Mouse (Mus musculus): ENCODE results near the gene Rsbn1. TPM values are rescaled to one million over a fixed set of nuclear protein-coding genes. Genes with fewer than 3 reads are reported as not detected.

The Rsbn1 gene
- total RNA-seq, 2 experiments from 2014 or later = 35.8 to 38.6 TPM

Other genes with a start within 250 kb of the Rsbn1 start
- gene Olfml3, start 176.1 kb upstream of the Rsbn1 start, total RNA-seq (2015; ENCODE audit: low replicate concordance) = 1.4 and 1.7 TPM in 2 replicates
- 0.64 and 0.91 TPM in 2 replicates for gene Olfml3, start 176.1 kb upstream of the Rsbn1 start, total RNA-seq (2017; ENCODE audit: low replicate concordance)
- not detected in 2 replicates for gene Gm10964, start 174.8 kb upstream of the Rsbn1 start, total RNA-seq (2015; ENCODE audit: low replicate concordance)
- not detected in 2 replicates for gene Gm10964, start 174.8 kb upstream of the Rsbn1 start, total RNA-seq (2017; ENCODE audit: low replicate concordance)
- gene Hipk1, start 122.6 kb upstream of the Rsbn1 start, total RNA-seq (2015; ENCODE audit: low replicate concordance) = 303 and 379 TPM in 2 replicates
- gene Hipk1, start 122.6 kb upstream of the Rsbn1 start, total RNA-seq (2017; ENCODE audit: low replicate concordance) = 286 and 299 TPM in 2 replicates
- gene Dclre1b, start 104.7 kb upstream of the Rsbn1 start, total RNA-seq (2015; ENCODE audit: low replicate concordance) = 14.3 and 22.0 TPM in 2 replicates
- 13.4 and 23.0 TPM in 2 replicates for gene Dclre1b, start 104.7 kb upstream of the Rsbn1 start, total RNA-seq (2017; ENCODE audit: low replicate concordance)
- gene Ap4b1, start 104.6 kb upstream of the Rsbn1 start, total RNA-seq (2015; ENCODE audit: low replicate concordance) = 31.4 and 43.6 TPM in 2 replicates
- 36.1 and 43.8 TPM in 2 replicates for gene Ap4b1, start 104.6 kb upstream of the Rsbn1 start, total RNA-seq (2017; ENCODE audit: low replicate concordance)
- gene Gm43064, start 104.5 kb upstream of the Rsbn1 start, total RNA-seq (2015; ENCODE audit: low replicate concordance) = 3.2 and 21.4 TPM in 2 replicates
- 7.6 TPM in 1 of 2 replicates, not detected in the other for gene Gm43064, start 104.5 kb upstream of the Rsbn1 start, total RNA-seq (2017; ENCODE audit: low replicate concordance)
- gene Bcl2l15, start 81.5 kb upstream of the Rsbn1 start, total RNA-seq (2015; ENCODE audit: low replicate concordance) = 5.4 and 12.3 TPM in 2 replicates
- 1.7 and 5.3 TPM in 2 replicates for gene Bcl2l15, start 81.5 kb upstream of the Rsbn1 start, total RNA-seq (2017; ENCODE audit: low replicate concordance)
- 19.7 and 32.1 TPM in 2 replicates for gene Ptpn22, start 54.3 kb upstream of the Rsbn1 start, total RNA-seq (2015; ENCODE audit: low replicate concordance)
- 10.3 and 10.7 TPM in 2 replicates for gene Ptpn22, start 54.3 kb upstream of the Rsbn1 start, total RNA-seq (2017; ENCODE audit: low replicate concordance)
- gene Phtf1, start 54.0 kb downstream of the Rsbn1 start, total RNA-seq (2015; ENCODE audit: low replicate concordance) = 3.4 and 13.3 TPM in 2 replicates
- gene Phtf1, start 54.0 kb downstream of the Rsbn1 start, total RNA-seq (2017; ENCODE audit: low replicate concordance) = 5.6 and 20.7 TPM in 2 replicates

Data from erythroid progenitor cell, adult 5-6 weeks (primary cell).